Mouse (Mus musculus): ENCODE measurements at regions not wholly inside any gene's neighbourhood (a gene's known extent, or its start where the extent isn't known, plus 50 kb on each side); places are given as distances from the start of the nearest gene placed in this dataset.

GRCm38 (mm10) chr5:37917161-37917560 lies 92.8 kb upstream of the Msx1 start:
- Histone ChIP-seq H3K4me2 (ENCODE audit: low read depth, low read length) (no peak overlapping the region), H3K27me3 (replicated peaks; ENCODE audit: control insufficient read depth, insufficient read depth, low read length) (peaks cover 15% of the 10 kb centered on the region), H3K4me1 (ENCODE audit: control insufficient read depth, insufficient read depth, low read length) (peaks cover 10% of the 10 kb centered on the region; the same call in 1 of the 2 replicates), H3K9me3 (ENCODE audit: control insufficient read depth, low read length) (no peaks in the 10 kb centered on the region), H3K27ac (replicated peaks; ENCODE audit: low read depth, low read length) (no peak overlapping the region), H3K36me3 (ENCODE audit: control insufficient read depth, insufficient read depth, low read length) (no peaks in the 10 kb centered on the region), H3K9ac (ENCODE audit: low read depth, low read length) (no peak overlapping the region), H3K4me3 (ENCODE audit: low read depth, low read length) (no peak overlapping the region)
- DNase-seq (ENCODE audit: low spot score) (peak; percentile 59), ATAC-seq (ENCODE audit: low read depth) (no peak)
- WGBS: 11% methylated on average over 5 of the region's 5 CpGs

DNA sequence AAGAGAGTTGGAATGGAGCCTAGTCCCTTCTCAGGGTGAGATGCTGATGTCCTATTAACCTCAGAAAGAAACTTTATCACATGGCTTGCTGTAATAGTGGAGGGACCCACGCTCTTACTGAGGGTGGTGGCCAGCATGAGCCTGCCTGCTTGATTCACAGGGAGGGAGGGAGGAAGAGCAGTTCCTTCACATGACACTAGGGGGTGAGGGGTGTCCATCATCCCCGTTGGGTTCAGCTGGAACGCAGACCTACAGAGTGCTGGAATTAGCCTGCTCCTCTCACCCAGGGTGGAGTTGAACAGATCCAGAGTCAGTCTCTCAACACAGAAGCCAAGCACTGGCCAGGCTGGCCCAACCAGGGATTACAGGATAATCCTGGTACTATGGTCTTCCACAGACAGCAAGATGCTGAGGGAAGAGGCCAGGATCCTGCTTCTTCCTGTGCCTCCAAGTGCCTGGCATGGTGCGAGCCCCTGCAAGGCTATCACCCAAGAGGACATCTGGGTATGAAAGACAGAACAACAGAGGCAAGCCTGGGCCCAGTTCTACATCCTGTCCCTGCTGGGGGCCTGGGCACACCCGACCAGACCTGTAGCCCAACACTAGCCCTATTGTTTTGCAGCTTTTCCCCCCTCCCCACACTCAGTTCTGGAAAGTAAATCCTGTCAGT lies 80.4 kb upstream of the Msx1 start:
- DNase-seq (ENCODE audit: low spot score): no peak
- ATAC-seq (ENCODE audit: low read depth): no peak
- Histone ChIP-seq H3K4me1 (ENCODE audit: control insufficient read depth, insufficient read depth, low read length) (peaks cover 12% of the 10 kb centered on the region; the same call in 1 of the 2 replicates), H3K9me3 (ENCODE audit: control insufficient read depth, low read length) (peaks cover 8% of the 10 kb centered on the region; the same call in 1 of the 2 replicates), H3K27ac (replicated peaks; ENCODE audit: low read depth, low read length) (no peak overlapping the region), H3K4me3 (ENCODE audit: low read depth, low read length) (no peak overlapping the region), H3K4me2 (ENCODE audit: low read depth, low read length) (no peak overlapping the region), H3K36me3 (ENCODE audit: control insufficient read depth, insufficient read depth, low read length) (no peaks in the 10 kb centered on the region), H3K9ac (ENCODE audit: low read depth, low read length) (no peak overlapping the region), H3K27me3 (replicated peaks; ENCODE audit: control insufficient read depth, insufficient read depth, low read length) (peaks cover 31% of the 10 kb centered on the region)
- 33% methylated on average over 5 of the region's 5 CpGs for WGBS

DNA sequence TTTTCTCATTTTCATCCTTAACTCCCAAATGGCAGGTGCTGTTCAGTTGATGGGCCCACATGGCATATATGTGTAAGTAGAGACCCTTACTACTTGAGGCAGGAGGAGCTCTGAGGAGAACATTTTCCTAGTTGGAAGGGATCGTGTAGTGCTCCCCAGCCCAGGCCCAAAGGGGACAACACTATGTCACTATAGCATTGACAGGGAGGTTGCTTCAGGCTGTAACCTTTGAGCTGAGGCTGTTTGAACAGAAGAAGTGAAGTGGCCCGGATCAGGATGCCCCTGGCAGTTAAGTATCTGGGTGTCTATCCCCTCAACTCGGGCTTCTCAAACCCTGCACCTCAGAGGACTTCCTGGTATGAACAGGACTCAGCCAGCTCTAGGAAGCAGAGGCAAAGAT lies 79.5 kb upstream of the Msx1 start:
- Histone ChIP-seq H3K9ac (ENCODE audit: low read depth, low read length) (no peak overlapping the region), H3K27ac (replicated peaks; ENCODE audit: low read depth, low read length) (no peak overlapping the region), H3K27me3 (replicated peaks; ENCODE audit: control insufficient read depth, insufficient read depth, low read length) (peaks cover 40% of the 10 kb centered on the region), H3K4me3 (ENCODE audit: low read depth, low read length) (no peak overlapping the region), H3K9me3 (ENCODE audit: control insufficient read depth, low read length) (no peaks in the 10 kb centered on the region), H3K4me1 (ENCODE audit: control insufficient read depth, insufficient read depth, low read length) (peaks cover 12% of the 10 kb centered on the region; the same call in 1 of the 2 replicates), H3K4me2 (ENCODE audit: low read depth, low read length) (no peak overlapping the region), H3K36me3 (ENCODE audit: control insufficient read depth, insufficient read depth, low read length) (no peaks in the 10 kb centered on the region)
- no peak for DNase-seq (ENCODE audit: low spot score)
- 62% methylated on average over 3 of the region's 3 CpGs for WGBS
- no peak for ATAC-seq (ENCODE audit: low read depth)

- H3K4me1 ChIP-seq (ENCODE audit: control insufficient read depth, insufficient read depth, low read length): peaks cover 12% of the 10 kb centered on the region; the same call in 1 of the 2 replicates
- H3K9me3 ChIP-seq (ENCODE audit: control insufficient read depth, low read length): no peaks in the 10 kb centered on the region
- peaks cover 40% of the 10 kb centered on the region for H3K27me3 ChIP-seq (replicated peaks; ENCODE audit: control insufficient read depth, insufficient read depth, low read length)
- no peak overlapping the region for H3K27ac ChIP-seq (replicated peaks; ENCODE audit: low read depth, low read length)
- H3K9ac ChIP-seq (ENCODE audit: low read depth, low read length): no peak overlapping the region
- no peak overlapping the region for H3K4me2 ChIP-seq (ENCODE audit: low read depth, low read length)
- H3K4me3 ChIP-seq (ENCODE audit: low read depth, low read length): no peak overlapping the region
- DNase-seq (ENCODE audit: low spot score) (no peak), ATAC-seq (ENCODE audit: low read depth) (no peak)
- WGBS: 54% methylated on average over 2 of the region's 2 CpGs
- no peaks in the 10 kb centered on the region for H3K36me3 ChIP-seq (ENCODE audit: control insufficient read depth, insufficient read depth, low read length)
Observed at GRCm38 (mm10) chr5:37902741-37903140, 78.4 kb upstream of the Msx1 start.

DNA sequence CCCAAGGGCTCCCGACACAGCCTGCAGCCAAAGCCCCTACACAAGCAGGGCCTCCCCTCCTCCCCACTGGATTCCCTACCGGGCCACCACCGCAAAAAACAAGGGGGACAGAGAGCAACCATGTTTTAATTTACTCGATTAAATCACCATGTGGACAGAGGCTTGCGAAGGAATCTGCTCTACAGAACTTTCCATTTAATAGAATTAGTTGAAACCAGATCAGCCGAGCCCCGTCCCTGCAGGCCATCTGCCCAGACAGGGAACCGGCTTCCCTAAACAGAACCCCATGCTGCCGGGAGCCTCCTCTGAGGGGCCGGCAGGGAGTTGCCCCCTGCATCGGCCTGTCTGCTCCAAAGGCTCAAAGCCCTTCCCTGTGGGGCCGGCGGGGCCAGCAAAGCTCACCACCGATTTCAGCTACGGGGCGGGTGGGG lies 77.5 kb upstream of the Msx1 start:
- H3K4me2 ChIP-seq (ENCODE audit: low read depth, low read length): peak overlapping the region; percentile 54
- H3K9ac ChIP-seq (ENCODE audit: low read depth, low read length): peak overlapping the region; percentile 36; the same call in 1 of the 2 replicates
- H3K4me1 ChIP-seq (ENCODE audit: control insufficient read depth, insufficient read depth, low read length): peaks cover 12% of the 10 kb centered on the region; the same call in 1 of the 2 replicates
- no peaks in the 10 kb centered on the region for H3K36me3 ChIP-seq (ENCODE audit: control insufficient read depth, insufficient read depth, low read length)
- peaks cover 44% of the 10 kb centered on the region for H3K27me3 ChIP-seq (replicated peaks; ENCODE audit: control insufficient read depth, insufficient read depth, low read length)
- ATAC-seq (ENCODE audit: low read depth): peak; percentile 44; the same call in 1 of the 2 replicates
- no peak overlapping the region for H3K27ac ChIP-seq (replicated peaks; ENCODE audit: low read depth, low read length)
- H3K4me3 ChIP-seq (ENCODE audit: low read depth, low read length): peak overlapping the region; percentile 18
- no peaks in the 10 kb centered on the region for H3K9me3 ChIP-seq (ENCODE audit: control insufficient read depth, low read length)
- DNase-seq (ENCODE audit: low spot score): peak; percentile 82
- under 1% methylated on average over 16 of the region's 16 CpGs for WGBS

- no peak overlapping the region for H3K9ac ChIP-seq (ENCODE audit: low read depth, low read length)
- H3K4me1 ChIP-seq (ENCODE audit: control insufficient read depth, insufficient read depth, low read length): peaks cover 36% of the 10 kb centered on the region; the same call in 1 of the 2 replicates
- H3K27ac ChIP-seq (replicated peaks; ENCODE audit: low read depth, low read length): no peak overlapping the region
- no peaks in the 10 kb centered on the region for H3K36me3 ChIP-seq (ENCODE audit: control insufficient read depth, insufficient read depth, low read length)
- ATAC-seq (ENCODE audit: low read depth): no peak
- peaks cover 61% of the 10 kb centered on the region for H3K27me3 ChIP-seq (replicated peaks; ENCODE audit: control insufficient read depth, insufficient read depth, low read length)
- no peak overlapping the region for H3K4me3 ChIP-seq (ENCODE audit: low read depth, low read length)
- 58% methylated on average over 10 of the region's 12 CpGs for WGBS
- no peaks in the 10 kb centered on the region for H3K9me3 ChIP-seq (ENCODE audit: control insufficient read depth, low read length)
- DNase-seq (ENCODE audit: low spot score): no peak
- H3K4me2 ChIP-seq (ENCODE audit: low read depth, low read length): no peak overlapping the region
Observed at GRCm38 (mm10) chr5:37898041-37898615, 73.7 kb upstream of the Msx1 start.

DNA sequence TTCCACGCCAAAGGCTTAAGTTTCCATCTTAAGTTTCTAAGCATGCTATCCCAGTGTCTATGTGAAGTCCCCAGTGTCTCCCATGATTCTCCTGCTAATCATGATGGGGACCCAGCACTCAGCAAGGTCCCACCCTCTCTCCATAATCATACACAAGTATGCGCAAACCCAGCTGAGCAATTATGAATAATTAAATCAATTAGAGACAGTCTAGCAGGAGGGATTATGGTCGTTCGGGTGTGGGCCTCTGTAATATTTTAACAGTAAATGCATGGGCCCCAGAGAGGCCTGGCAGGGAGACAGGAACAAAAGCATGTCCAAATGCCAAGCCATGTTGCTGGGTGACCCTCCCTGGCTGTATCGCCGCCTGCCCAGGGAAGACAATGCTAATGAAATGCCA lies 73.1 kb upstream of the Msx1 start:
- no peak overlapping the region for H3K4me3 ChIP-seq (ENCODE audit: low read depth, low read length)
- peaks cover 38% of the 10 kb centered on the region; the same call in 1 of the 2 replicates for H3K4me1 ChIP-seq (ENCODE audit: control insufficient read depth, insufficient read depth, low read length)
- H3K4me2 ChIP-seq (ENCODE audit: low read depth, low read length): no peak overlapping the region
- no peak overlapping the region for H3K27ac ChIP-seq (replicated peaks; ENCODE audit: low read depth, low read length)
- H3K9me3 ChIP-seq (ENCODE audit: control insufficient read depth, low read length): no peaks in the 10 kb centered on the region
- ATAC-seq (ENCODE audit: low read depth): no peak
- DNase-seq (ENCODE audit: low spot score): no peak
- H3K27me3 ChIP-seq (replicated peaks; ENCODE audit: control insufficient read depth, insufficient read depth, low read length): peaks cover 61% of the 10 kb centered on the region
- no peaks in the 10 kb centered on the region for H3K36me3 ChIP-seq (ENCODE audit: control insufficient read depth, insufficient read depth, low read length)
- no peak overlapping the region for H3K9ac ChIP-seq (ENCODE audit: low read depth, low read length)
- 54% methylated on average over 6 of the region's 6 CpGs for WGBS

GRCm38 (mm10) chr5:37895441-37896336 lies 71.3 kb upstream of the Msx1 start:
- Histone ChIP-seq H3K36me3 (ENCODE audit: control insufficient read depth, insufficient read depth, low read length) (no peaks in the 10 kb centered on the region), H3K9ac (ENCODE audit: low read depth, low read length) (no peak overlapping the region), H3K27me3 (replicated peaks; ENCODE audit: control insufficient read depth, insufficient read depth, low read length) (peaks cover 66% of the 10 kb centered on the region), H3K4me1 (ENCODE audit: control insufficient read depth, insufficient read depth, low read length) (peaks cover 26% of the 10 kb centered on the region; the same call in 1 of the 2 replicates), H3K4me2 (ENCODE audit: low read depth, low read length) (no peak overlapping the region), H3K4me3 (ENCODE audit: low read depth, low read length) (no peak overlapping the region), H3K9me3 (ENCODE audit: control insufficient read depth, low read length) (no peaks in the 10 kb centered on the region), H3K27ac (replicated peaks; ENCODE audit: low read depth, low read length) (no peak overlapping the region)
- no peak for ATAC-seq (ENCODE audit: low read depth)
- DNase-seq (ENCODE audit: low spot score): peak; percentile 70
- WGBS: 6% methylated on average over 19 of the region's 19 CpGs

Data from embryonic facial prominence, embryonic 14.5 days (tissue).